Mouse (Mus musculus) stomach, postnatal 0 days (tissue): ENCODE data around the gene Krtap5-5. TPM values are rescaled to one million over a fixed set of nuclear protein-coding genes. Genes with fewer than 3 reads are reported as not detected.

Source experiments
- ATAC-seq: fragments of 200-750 bp; cut with Nextera tagmentation; 2 replicates; pipeline ENCODE4 v1.8.0; 2017; ENCODE audit not compliant: low FRiP score, low TSS enrichment
- DNase-seq: peaks from one replicate; pipeline ENCODE4 v3.0.0-alpha.2; 2016; ENCODE audit warnings: low spot score
- H3K27ac ChIP-seq: fragments of 300-500 bp; sonication (generic); replicated peaks from 2 replicates; pipeline ENCODE4 v1.5.1; 2014; ENCODE audit warnings: mild to moderate bottlenecking, control low read depth
- H3K27me3 ChIP-seq: fragments of 300-500 bp; sonication (generic); 2 replicates; pipeline ENCODE4 v1.6.1; 2014; ENCODE audit warnings: low read length; ENCODE audit not compliant: control insufficient read depth, insufficient read depth
- H3K36me3 ChIP-seq: fragments of 300-500 bp; sonication (generic); 2 replicates; pipeline ENCODE4 v1.6.1; 2014; ENCODE audit warnings: low read length, mixed read lengths; ENCODE audit not compliant: control insufficient read depth, insufficient read depth
- H3K4me1 ChIP-seq: fragments of 300-500 bp; sonication (generic); replicated peaks from 2 replicates; pipeline ENCODE4 v1.6.1; 2014; ENCODE audit warnings: antibody characterized with exemption; ENCODE audit not compliant: control insufficient read depth, insufficient read depth
- H3K4me2 ChIP-seq: fragments of 300-500 bp; sonication (generic); replicated peaks from 2 replicates; pipeline ENCODE4 v1.6.1; 2014; ENCODE audit warnings: low read depth, mild to moderate bottlenecking, control low read depth, moderate library complexity
- H3K4me3 ChIP-seq: fragments of 300-500 bp; sonication (generic); 2 replicates; pipeline ENCODE4 v1.5.1; 2014; ENCODE audit warnings: low read depth, low read length, control low read depth
- H3K9ac ChIP-seq: fragments of 300-500 bp; sonication (generic); 2 replicates; pipeline ENCODE4 v1.6.1; 2014; ENCODE audit warnings: mild to moderate bottlenecking, low read length, control low read depth, mixed read lengths
- H3K9me3 ChIP-seq: fragments of 300-500 bp; sonication (generic); 2 replicates; pipeline ENCODE4 v1.6.1; 2016; ENCODE audit warnings: low read length; ENCODE audit not compliant: control insufficient read depth
- CTCF ChIP-seq: IDR thresholded peaks from 2 replicates; pipeline ENCODE4 v1.5.1; 2016; ENCODE audit warnings: antibody characterized with exemption, low read depth, mild to moderate bottlenecking, moderate library complexity
- EP300 ChIP-seq: optimal IDR thresholded peaks from 2 replicates; pipeline ENCODE3; 2016; ENCODE audit warnings: antibody characterized with exemption
- WGBS: fragments of 180-500 bp; shearing (Covaris S2); extraction: QIAGEN DNeasy Blood & Tissue Kit; methylation state at CpG from one replicate; pipeline ENCODE4 v1.1.7; 2014; 5-methylcytosine and 5-hydroxymethylcytosine counted together
- polyA plus RNA-seq: library from polyadenylated mRNA; unstranded; fragments of >200 nt; fragmentation: Nextera tagmentation; extraction: Ambion mirVana; gene quantifications from 2 replicates; pipeline ENCODE4 v1.2.1, GENCODE M21; 2015

Krtap5-5 gene
- polyA plus RNA-seq, 1 experiment from 2014 or later, result not detected

DNA sequence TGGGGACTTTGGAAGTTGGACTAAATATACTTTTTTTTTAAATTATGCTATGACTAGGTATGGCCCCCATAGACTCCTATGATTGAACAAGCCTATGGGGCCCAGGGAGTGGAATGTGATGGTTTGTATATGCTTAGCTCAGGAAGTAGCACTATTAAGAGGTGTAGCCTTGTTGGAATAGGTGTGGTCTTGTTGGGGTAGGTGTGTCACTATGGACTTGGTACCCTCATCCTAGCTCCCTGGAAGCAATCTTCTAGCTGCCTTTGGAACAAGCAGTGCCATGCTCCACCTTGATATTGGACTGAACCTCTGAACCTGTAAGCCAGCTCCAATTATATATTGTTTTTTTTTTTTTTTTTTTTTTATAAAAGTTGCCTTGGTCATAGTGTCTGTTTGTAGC lies 24.3 kb downstream of the Krtap5-5 start:
- H3K36me3 ChIP-seq, result no peaks in the 10 kb centered on the region
- H3K9me3 ChIP-seq, result no peaks in the 10 kb centered on the region
- ATAC-seq, result peak; percentile 74
- no peaks in the 10 kb centered on the region for H3K4me1 ChIP-seq
- H3K4me3 ChIP-seq, result no peak overlapping the region
- no peak overlapping the region for H3K9ac ChIP-seq
- no peak overlapping the region for H3K27ac ChIP-seq
- DNase-seq, result no peak
- no peak overlapping the region for H3K4me2 ChIP-seq
- TF ChIP-seq EP300 (no peak), CTCF (no peak)
- H3K27me3 ChIP-seq, result no peaks in the 10 kb centered on the region

DNA sequence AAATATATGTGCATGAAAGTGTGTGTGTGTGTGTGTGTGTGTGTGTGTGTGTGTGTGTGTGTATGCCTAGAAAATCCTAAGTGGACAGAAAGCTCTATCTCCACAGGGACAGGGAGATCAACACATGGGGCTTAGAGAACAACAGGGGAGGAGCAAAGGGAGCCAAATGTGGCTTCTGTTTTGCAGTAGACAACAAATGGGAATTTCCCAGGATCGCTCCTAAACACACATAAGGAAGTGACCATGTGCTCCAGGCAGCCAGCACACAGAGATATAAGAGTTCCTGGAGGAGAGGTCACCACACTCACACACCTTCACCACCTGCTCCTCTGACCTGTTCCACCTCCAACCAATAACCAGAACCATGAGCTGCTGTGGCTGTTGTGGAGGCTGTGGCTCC lies 28.7 kb downstream of the Krtap5-5 start, which contains the start of gene Krtap5-3:
Gene Krtap5-3, plus strand, starts transcription at position 301 of the 400 bp plus-strand sequence.
- 50% methylated on average over 1 of the region's 1 CpGs for WGBS
- ATAC-seq (0 out of 2 replicates have a peak, but pooled peaks have one; percentile 35), DNase-seq (no peak)
- H3K4me2 ChIP-seq, result no peak within 1 kb of the TSS
- no peaks in the 10 kb centered on the region for H3K4me1 ChIP-seq
- no peak within 1 kb of the TSS for H3K4me3 ChIP-seq
- H3K9me3 ChIP-seq, result no peaks in the 10 kb centered on the region
- no peak within 1 kb of the TSS for H3K27ac ChIP-seq
- no peaks in the 10 kb centered on the region for H3K27me3 ChIP-seq
- TF ChIP-seq EP300 (no peak), CTCF (no peak)
- no peaks in the 10 kb centered on the region for H3K36me3 ChIP-seq
- H3K9ac ChIP-seq, result no peak within 1 kb of the TSS

- Histone ChIP-seq H3K4me1 (no peaks in the 10 kb centered on the region), H3K4me3 (no peak overlapping the region), H3K9ac (no peak overlapping the region), H3K9me3 (no peaks in the 10 kb centered on the region), H3K27me3 (no peaks in the 10 kb centered on the region), H3K36me3 (no peaks in the 10 kb centered on the region), H3K4me2 (no peak overlapping the region), H3K27ac (no peak overlapping the region)
- whole genome bisulfite sequencing, result 58% methylated on average over 2 of the region's 2 CpGs
- TF ChIP-seq CTCF (no peak), EP300 (no peak)
- no peak for DNase-seq
- no peak for ATAC-seq
Observed at GRCm38 (mm10) chr7:142198748-142199147, 31.0 kb downstream of the Krtap5-5 start.

DNA sequence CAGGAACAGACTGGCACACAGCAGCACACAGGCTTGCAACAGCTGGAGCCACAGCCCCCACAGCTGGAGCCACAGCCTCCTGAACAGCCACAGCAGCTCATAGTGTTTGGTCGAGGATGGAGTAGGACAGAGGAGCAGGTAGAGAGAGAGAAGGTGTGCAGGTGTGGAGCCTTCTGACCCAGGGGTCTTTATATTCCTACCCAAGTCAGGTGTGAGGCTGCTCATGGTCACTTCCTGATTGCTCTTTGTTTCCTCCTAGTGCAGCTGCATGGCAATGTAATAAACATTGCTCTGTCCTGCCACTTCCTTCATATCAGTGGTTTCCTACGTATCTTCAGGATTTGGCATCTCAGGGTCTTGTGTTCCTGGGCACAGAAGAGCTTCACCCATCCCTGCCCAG lies 39.5 kb downstream of the Krtap5-5 start, which contains the start of gene Gm10153:
Gene Gm10153, minus strand, starts transcription at position 101 of the 400 bp plus-strand sequence.
- Histone ChIP-seq H3K4me3 (no peak within 1 kb of the TSS), H3K4me2 (no peak within 1 kb of the TSS), H3K27ac (no peak within 1 kb of the TSS), H3K9me3 (no peaks in the 10 kb centered on the region), H3K4me1 (no peaks in the 10 kb centered on the region), H3K36me3 (no peaks in the 10 kb centered on the region), H3K27me3 (no peaks in the 10 kb centered on the region), H3K9ac (no peak within 1 kb of the TSS)
- TF ChIP-seq EP300, result no peak
- no peak for TF ChIP-seq CTCF
- no peak for ATAC-seq
- 38% methylated on average over 2 of the region's 2 CpGs for WGBS
- DNase-seq, result no peak

GRCm38 (mm10) chr7:142188156-142188555 lies 41.6 kb downstream of the Krtap5-5 start:
- Histone ChIP-seq H3K9me3 (no peaks in the 10 kb centered on the region), H3K4me3 (no peak overlapping the region), H3K4me1 (no peaks in the 10 kb centered on the region), H3K9ac (no peak overlapping the region), H3K36me3 (no peaks in the 10 kb centered on the region), H3K27ac (no peak overlapping the region), H3K27me3 (no peaks in the 10 kb centered on the region), H3K4me2 (no peak overlapping the region)
- ATAC-seq (no peak), DNase-seq (no peak)
- WGBS, result 74% methylated on average over 2 of the region's 2 CpGs
- TF ChIP-seq EP300, result no peak
- TF ChIP-seq CTCF, result no peak

GRCm38 (mm10) chr7:142181021-142181420 lies 48.8 kb downstream of the Krtap5-5 start:
- Histone ChIP-seq H3K9me3 (no peaks in the 10 kb centered on the region), H3K4me2 (no peak overlapping the region), H3K27ac (no peak overlapping the region), H3K4me3 (no peak overlapping the region), H3K27me3 (no peaks in the 10 kb centered on the region), H3K4me1 (no peaks in the 10 kb centered on the region), H3K9ac (no peak overlapping the region), H3K36me3 (no peaks in the 10 kb centered on the region)
- ATAC-seq, result no peak
- WGBS, result 37% methylated on average over 1 of the region's 1 CpGs
- TF ChIP-seq EP300 (no peak), CTCF (no peak)
- no peak for DNase-seq

Other genes with a start within 250 kb of the Krtap5-5 start
- gene Mob2, start 168.9 kb downstream of the Krtap5-5 start, polyA plus RNA-seq, result 61.5 and 65.8 TPM in 2 replicates
- 3.6 and 5.6 TPM in 2 replicates for gene Dusp8, start 134.1 kb downstream of the Krtap5-5 start, polyA plus RNA-seq
- gene Gm45618, start 109.2 kb downstream of the Krtap5-5 start, polyA plus RNA-seq, result not detected in 2 replicates
- not detected in 2 replicates for gene Gm39115, start 93.9 kb downstream of the Krtap5-5 start, polyA plus RNA-seq
- not detected in 2 replicates for gene Gm45337, start 85.4 kb downstream of the Krtap5-5 start, polyA plus RNA-seq
- gene Gm29735, start 72.9 kb downstream of the Krtap5-5 start, polyA plus RNA-seq, result not detected in 2 replicates
- not detected in 2 replicates for gene Gm4553, start 64.2 kb downstream of the Krtap5-5 start, polyA plus RNA-seq
- not detected in 2 replicates for gene Krtap5-2, start 54.0 kb downstream of the Krtap5-5 start, polyA plus RNA-seq
- gene Gm10153, start 39.6 kb downstream of the Krtap5-5 start, polyA plus RNA-seq, result not detected in 2 replicates
- gene Krtap5-3, start 28.6 kb downstream of the Krtap5-5 start, polyA plus RNA-seq, result not detected in 2 replicates
- gene Gm7579, start 18.1 kb downstream of the Krtap5-5 start, polyA plus RNA-seq, result not detected in 2 replicates
- gene Gm40460, start 11.1 kb upstream of the Krtap5-5 start, polyA plus RNA-seq, result not detected in 2 replicates
- gene Gm2431, start 28.4 kb upstream of the Krtap5-5 start, polyA plus RNA-seq, result not detected in 2 replicates
- gene Gm4559, start 44.4 kb upstream of the Krtap5-5 start, polyA plus RNA-seq, result not detected in 2 replicates
- gene Krtap5-1, start 67.1 kb upstream of the Krtap5-5 start, polyA plus RNA-seq, result not detected in 2 replicates
- gene Krtap5-4, start 73.6 kb upstream of the Krtap5-5 start, polyA plus RNA-seq, result not detected in 2 replicates
- 9.9 and 12.0 TPM in 2 replicates for gene Ifitm10, start 143.8 kb upstream of the Krtap5-5 start, polyA plus RNA-seq
- 0.80 and 0.81 TPM in 2 replicates for gene Gm49369, start 152.7 kb upstream of the Krtap5-5 start, polyA plus RNA-seq
- gene Ctsd, start 158.1 kb upstream of the Krtap5-5 start, polyA plus RNA-seq, result 798 and 841 TPM in 2 replicates
- 70.7 and 78.9 TPM in 2 replicates for gene Syt8, start 204.9 kb upstream of the Krtap5-5 start, polyA plus RNA-seq
- 19.1 and 19.6 TPM in 2 replicates for gene Tnni2, start 211.8 kb upstream of the Krtap5-5 start, polyA plus RNA-seq
- 107 and 110 TPM in 2 replicates for gene Lsp1, start 230.8 kb upstream of the Krtap5-5 start, polyA plus RNA-seq